Mouse (Mus musculus): Measurements from ENCODE around the gene Elf2. TPM values are rescaled to one million over a fixed set of nuclear protein-coding genes. Genes with fewer than 3 reads are reported as not detected.

Elf2 gene
- 10 to 100 TPM; 66.3 to 70.8 TPM for total RNA-seq (2021)
- polyA plus RNA-seq (2012; rRNA removed) = 30.7 and 39.1 TPM in 2 replicates
- long read RNA-seq, partial matches to known transcripts = 2 of 8 reads
- long read RNA-seq, other reads (novel, unspliced or antisense) = 2 of 8 reads

- DNase-seq = peak; percentile 97
Measured at GRCm38 (mm10) chr3:51340552-51341267, at the start of gene Elf2. Gene Elf2 (minus strand): TSS chr3:51340663.

- DNase-seq = no peak
Measured at GRCm38 (mm10) chr3:51388904-51389303, 48.4 kb upstream of the Elf2 start.

- no peak for DNase-seq
Measured at GRCm38 (mm10) chr3:51387868-51388381, 47.5 kb upstream of the Elf2 start.

GRCm38 (mm10) chr3:51387134-51387451 is 46.6 kb upstream of the Elf2 start:
- DNase-seq = no peak

- peak; percentile 70 for DNase-seq
Measured at GRCm38 (mm10) chr3:51386441-51387133, 46.1 kb upstream of the Elf2 start.

GRCm38 (mm10) chr3:51383409-51383808 is 42.9 kb upstream of the Elf2 start:
- no peak for DNase-seq

- DNase-seq = no peak
Measured at GRCm38 (mm10) chr3:51380660-51381014, 40.2 kb upstream of the Elf2 start.

- DNase-seq = peak; percentile 43
Measured at GRCm38 (mm10) chr3:51379786-51380659, 39.6 kb upstream of the Elf2 start.

- no peak for DNase-seq
Measured at GRCm38 (mm10) chr3:51378665-51378946, 38.1 kb upstream of the Elf2 start.

- DNase-seq = peak; percentile 47
Measured at GRCm38 (mm10) chr3:51377878-51378664, 37.6 kb upstream of the Elf2 start.

GRCm38 (mm10) chr3:51375307-51376265 is 35.1 kb upstream of the Elf2 start:
- peak; percentile 56 for DNase-seq

- no peak for DNase-seq
Measured at GRCm38 (mm10) chr3:51373544-51373943, 33.1 kb upstream of the Elf2 start.

GRCm38 (mm10) chr3:51372883-51373282 is 32.4 kb upstream of the Elf2 start:
- peak; percentile 79 for DNase-seq

GRCm38 (mm10) chr3:51371826-51372225 is 31.4 kb upstream of the Elf2 start:
- DNase-seq = peak; percentile 57

- no peak for DNase-seq
Measured at GRCm38 (mm10) chr3:51368011-51368410, 27.5 kb upstream of the Elf2 start.

- DNase-seq = no peak
Measured at GRCm38 (mm10) chr3:51366926-51367325, 26.5 kb upstream of the Elf2 start.

- DNase-seq = no peak
Measured at GRCm38 (mm10) chr3:51365517-51365882, 25.0 kb upstream of the Elf2 start.

- DNase-seq = peak; percentile 87
Measured at GRCm38 (mm10) chr3:51364703-51365516, 24.4 kb upstream of the Elf2 start.

GRCm38 (mm10) chr3:51361066-51361465 is 20.6 kb upstream of the Elf2 start:
- no peak for DNase-seq

Data from adrenal gland, adult 2 months (tissue).